Mouse (Mus musculus) mesoderm, embryonic 11.5 days (tissue): ENCODE measurements at regions not wholly inside any gene's neighbourhood (a gene's known extent, or its start where the extent isn't known, plus 50 kb on each side); places are given as distances from the start of the nearest gene placed in this dataset.
"Not testable (repeated sequence)": the region's sequence is repeated elsewhere in the genome, so short reads cannot be mapped to it uniquely, and the experiment has no call there.

Experiments
- DNase-seq: peaks from one replicate; pipeline ENCODE4 v3.0.0-alpha.2; 2012; ENCODE audit warnings: low read depth, low spot score

DNA sequence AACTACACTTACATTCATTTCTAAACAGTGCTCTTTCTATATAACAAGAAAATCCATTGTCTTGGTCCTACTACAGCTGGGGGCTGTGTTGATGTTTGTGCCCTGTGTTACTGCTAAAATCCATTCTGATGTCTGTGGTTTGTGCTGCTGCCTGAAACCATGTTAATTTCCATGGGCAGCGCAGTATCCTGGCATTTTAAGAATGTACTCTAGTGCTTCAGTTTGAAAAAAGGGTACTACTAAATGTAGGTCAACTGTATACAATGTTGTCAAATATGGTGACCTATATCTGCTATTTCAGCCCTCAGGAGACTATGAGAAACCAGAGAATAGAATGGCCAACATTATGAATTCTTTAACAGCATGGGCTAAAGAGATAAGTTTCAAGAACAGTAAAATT lies 1052.2 kb downstream of the Hace1 start:
- no peak for DNase-seq

DNA sequence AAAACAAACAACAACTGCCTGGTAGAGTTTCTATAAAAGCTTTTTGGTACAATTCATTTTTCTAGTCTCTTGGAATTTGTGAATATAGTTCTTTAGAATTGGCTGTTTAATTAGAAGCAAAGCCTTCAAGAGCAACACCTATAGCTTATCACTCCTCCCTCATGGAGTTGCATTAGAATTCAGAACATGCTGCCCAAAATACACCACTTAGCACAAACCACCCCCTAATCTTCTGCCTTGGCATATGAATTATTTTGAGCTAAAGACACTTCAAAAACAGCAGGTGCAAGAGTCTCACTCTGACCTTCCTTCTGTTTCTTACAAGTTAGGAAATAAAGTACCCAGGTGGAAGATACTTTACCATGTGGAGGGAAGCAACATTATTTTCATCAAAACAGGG lies 1085.4 kb downstream of the Hace1 start:
- no peak for DNase-seq

DNA sequence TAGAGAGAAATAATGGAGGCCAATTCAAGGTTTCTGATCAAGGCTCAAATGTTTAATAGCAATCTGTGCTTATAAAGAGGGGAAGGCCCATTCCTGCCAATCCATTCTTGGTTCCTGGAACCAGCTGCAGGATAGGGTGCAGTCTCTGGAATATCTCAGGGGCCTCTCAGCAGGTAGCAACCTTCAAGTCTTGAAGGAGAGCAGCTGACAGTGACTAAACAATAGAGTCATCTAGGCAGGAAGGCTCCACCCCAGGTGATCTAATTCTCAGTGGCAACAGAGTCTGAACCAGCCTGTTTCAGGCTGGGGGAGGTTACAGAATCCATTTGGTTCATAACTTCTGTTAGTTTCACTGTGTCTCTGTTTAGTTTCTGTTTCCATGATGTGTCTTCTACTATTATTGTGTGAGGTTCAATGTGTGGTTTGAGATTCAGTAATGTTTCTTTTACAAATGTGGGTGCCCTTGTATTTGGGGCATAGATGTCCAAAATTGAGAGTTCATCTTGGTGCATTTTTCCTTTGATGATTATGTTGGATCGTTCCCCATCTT lies 1112.3 kb downstream of the Hace1 start:
- not testable (repeated sequence) for DNase-seq

DNA sequence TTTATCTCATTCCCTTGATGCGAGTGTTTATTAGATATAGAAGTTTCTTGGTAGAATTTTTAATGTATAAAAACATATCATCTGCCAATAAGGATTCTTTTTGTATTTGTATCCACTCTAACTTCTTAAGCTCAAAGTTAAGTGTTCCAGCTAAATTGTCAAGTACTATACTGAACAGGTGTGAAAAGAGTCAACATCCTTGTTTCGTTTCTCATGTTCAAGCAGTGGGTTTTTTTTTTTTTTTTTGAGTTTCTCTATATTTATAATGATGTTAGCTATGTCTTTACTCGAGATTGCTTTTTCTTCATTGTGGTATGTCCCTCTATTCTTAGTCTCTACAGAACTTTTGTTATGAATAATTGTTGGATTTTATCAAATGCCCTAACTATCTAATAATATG lies 1115.0 kb downstream of the Hace1 start:
- DNase-seq, result no peak

DNA sequence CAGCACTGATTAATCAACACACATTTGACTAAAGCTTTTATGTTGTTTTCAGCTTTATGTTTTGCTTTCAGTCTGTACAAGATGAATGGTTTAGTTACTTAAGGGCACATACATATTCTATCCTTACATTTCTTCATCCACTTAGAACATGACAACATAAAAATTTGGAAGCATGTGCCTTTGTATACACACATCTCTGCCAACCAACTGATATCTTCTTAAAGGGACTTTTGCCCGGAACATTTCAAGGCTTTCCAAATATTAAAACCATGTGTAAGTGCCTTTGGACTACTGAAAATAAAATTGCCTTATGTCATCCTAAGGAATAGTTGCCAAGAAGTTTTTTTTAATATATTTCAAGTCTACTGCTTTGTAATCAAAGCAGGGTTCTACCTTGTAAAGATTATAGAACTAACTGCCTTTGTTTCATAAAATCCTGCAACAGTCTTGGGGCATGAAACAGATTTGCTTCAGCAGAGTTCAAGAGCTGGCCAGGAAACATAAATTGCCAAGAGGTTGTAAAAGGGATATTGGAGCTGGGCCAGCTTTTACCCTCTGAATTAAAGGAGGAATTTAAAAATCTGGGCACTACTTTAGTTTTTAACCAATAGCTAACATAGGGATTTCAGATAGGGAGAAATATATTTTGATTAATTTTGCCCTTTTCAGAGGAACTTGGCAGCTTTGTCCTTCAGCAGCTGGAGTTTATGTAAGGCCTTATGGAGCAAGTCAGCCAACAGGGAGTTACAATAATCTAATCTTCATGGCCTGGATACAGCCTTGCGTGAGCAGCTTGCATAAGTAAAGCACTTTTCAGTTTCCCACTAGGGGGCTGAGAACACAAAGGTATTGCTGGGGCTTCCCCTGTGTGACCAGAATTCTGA lies 1120.0 kb downstream of the Hace1 start:
- peak; percentile 56 for DNase-seq

DNA sequence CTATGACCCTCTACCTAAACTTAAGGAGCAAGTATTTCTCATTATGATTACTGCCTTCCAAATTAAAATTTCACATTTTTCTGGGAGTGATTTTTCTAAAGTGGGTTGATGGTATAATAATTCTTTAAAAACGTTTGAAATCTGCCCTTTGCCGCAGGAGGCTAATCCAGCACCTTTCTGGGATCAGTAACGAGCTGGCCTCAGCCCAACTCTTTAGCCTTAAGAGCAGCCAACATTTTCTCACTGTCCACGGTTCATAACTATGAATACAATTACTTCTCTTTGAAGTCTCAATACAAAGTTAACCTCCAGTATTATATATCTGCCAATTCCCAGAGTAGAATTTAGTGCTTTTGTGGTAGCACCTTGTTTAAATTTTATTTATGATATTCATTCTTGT lies 1123.6 kb downstream of the Hace1 start:
- no peak for DNase-seq

DNA sequence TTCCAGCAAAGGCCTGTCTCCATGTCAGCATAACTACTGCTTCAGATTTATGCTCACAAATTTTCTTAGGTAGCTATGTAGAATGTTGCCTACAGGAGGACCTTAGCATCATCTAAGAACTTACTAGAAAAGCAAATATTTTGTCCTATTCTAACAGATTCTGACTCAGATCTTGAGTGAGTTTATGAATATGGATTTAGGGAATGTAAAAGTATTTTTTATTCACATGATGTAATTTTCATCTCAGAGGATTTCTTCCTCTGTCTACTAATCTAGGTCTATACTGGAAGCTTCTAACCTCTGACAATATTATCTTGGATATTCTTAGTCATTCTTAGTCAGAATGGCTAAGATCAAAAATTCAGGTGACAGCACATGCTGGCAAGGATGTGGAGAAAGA lies 1130.4 kb downstream of the Hace1 start:
- not testable (repeated sequence) for DNase-seq

DNA sequence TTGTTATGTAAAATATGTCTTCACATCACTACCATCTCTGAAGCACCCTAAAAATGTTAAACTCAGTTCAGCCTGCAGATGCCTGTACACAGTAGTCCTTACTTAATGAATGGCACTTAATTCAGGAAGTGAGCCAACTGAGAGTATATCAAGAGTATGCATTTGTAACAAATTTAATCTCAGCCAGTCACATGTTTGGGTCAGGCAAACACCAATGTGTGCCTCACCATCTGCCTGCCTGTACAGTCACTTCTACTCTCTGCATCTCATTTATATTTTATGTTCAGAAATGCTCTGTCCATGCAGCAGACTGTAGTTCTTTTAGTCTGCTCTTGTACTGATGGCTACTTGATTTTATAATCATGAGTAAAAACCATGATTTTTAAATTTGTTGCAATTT lies 1135.1 kb downstream of the Hace1 start:
- no peak for DNase-seq

DNA sequence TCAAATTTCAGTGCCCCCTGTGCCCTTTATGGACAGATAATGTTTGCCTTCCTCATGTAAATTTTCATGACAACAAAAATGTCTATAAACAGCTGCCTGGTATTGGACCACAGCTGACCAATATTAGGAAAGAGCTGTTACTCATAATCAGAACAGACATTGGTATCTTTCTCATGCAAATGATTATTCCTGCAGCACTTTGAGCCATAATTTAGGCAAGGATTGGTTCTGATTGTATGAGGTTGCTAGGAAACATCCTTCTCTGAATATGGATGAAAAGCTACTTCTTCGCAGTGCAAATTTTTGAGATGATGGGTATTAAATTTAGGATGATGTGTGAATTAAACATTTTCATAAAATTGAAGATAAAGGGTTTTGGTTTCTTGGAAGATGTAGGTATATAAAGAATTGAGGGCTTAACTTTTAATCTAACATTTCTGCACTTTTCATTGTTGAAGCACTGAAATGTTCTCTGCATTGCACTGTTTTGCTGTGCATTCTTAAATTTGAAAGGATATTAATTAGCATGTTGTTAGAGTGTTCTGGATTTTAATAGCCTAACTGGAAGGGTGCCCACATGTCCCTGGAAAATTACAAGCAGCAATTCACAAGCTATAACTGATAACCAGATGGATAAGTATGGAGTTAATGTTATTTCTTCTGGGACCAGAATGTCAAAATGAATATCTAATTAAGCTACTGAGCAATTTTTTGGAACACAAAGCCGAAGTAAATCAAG lies 1140.9 kb downstream of the Hace1 start:
- no peak for DNase-seq

DNA sequence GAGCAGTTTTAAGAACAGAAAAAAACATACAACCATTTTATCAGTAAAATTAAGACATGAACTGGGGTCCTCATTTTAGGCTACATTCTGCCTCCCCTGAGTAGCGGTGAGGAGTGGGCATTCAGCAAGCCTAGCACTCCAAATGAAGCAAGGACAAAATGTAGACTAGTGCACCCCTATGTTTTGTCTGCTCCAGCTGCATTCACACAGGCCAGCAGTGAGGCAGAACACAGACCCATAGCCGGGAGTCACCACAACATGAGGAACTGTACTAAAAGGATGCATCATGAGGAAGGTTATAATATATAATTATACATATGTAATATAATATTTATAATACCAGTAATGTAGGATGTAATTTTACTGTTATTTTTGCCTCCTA lies 1141.5 kb downstream of the Hace1 start:
- no peak for DNase-seq

DNA sequence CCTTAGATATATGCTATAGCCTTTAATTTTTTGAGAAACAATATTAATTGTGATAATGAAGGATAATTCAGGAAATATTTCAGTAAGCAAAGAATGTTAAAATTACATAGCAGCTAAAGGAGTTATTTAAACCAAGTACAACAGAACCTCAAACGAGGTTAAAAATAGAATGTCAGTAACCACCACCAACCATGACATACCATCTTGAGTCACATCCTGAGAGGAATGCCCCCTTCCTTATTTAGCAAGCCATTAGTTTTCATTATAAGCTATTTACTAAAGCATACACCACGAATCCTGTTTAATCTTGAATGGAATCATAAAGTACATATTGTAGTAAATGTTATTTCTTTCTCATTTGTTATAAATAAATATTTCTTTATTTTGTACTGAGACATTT lies 1146.0 kb downstream of the Hace1 start:
- DNase-seq, result no peak

DNA sequence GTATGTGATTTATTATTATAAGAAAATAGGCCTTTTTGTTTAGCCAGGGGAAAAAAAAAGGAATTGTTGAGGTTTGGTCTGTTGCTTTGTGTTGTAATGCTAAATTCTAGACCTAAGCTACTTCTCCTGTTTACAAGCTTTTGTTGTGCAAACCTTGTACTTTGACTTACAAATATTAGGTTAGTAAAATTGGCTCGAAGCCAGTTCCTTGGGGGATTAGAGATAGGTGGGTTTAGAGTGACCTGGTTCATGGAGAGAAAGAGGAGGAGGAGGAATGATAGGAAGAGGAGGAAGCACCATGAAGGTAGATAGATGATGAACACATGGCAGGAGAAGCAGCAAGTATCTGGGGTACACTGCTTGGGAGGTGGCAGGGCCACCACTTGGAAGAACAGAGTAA lies 1153.0 kb downstream of the Hace1 start:
- no peak for DNase-seq

DNA sequence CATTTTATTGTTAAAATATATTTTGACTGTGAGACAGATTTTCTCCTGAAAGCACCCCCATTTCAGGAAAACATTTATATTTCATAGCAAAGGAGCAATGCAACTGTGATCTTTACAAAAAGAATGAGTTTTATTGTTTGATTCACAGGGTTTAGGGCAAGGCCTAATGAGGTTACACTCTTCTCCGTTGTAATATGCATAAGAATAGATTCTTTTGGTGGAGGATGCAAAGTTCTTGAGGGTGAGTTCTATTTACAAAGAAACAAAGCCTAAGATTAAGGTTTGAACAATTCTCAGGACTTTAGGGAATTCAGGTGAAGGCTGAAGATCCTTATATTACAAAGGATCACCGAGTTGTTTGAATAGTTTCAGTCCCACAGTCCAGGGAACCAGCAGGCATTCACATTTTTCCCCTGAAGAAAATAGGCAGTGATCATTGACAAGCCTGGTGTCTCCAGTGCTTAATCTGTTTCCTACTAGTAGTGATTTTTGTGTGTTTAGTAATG lies 1156.2 kb downstream of the Hace1 start:
- DNase-seq, result no peak

DNA sequence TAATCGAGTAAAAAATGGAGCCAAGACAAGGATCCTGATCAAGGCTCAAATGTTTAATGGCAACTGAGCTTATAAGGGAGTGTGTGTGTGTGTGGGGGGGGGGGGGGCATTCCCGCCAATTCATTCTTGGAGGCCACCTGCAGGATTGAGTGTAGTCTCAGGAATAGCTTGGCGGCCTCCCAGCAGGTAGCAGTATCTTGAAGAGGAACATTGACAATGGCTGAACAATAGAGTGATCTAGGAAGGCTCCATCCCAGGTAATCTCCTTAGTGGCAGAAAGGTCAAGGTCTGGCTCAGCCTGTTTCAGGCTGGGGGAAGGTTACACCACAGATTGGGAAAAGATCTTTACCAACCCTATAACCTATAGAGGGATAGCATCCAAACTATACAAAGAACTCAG lies 1163.5 kb downstream of the Hace1 start:
- DNase-seq, result no peak

DNA sequence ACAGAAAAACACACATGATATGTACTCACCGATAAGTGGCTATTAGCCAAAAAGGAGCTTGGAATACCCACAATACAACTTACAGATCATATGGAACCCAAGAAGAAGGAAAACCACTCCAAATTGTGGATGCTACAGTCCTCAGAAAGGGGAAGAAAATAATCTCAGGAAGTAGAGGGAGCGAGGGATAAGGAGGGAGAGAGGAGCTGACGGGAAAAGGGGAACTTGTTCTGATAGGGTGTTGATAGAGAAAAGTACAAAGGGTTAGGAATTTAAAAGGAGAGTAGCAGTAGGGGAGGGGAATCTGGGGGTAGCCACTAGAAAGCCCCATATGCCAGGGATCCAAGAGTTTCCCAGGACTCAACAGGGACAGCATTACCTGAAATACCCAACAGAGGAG lies 1164.5 kb downstream of the Hace1 start:
- DNase-seq, result no peak

DNA sequence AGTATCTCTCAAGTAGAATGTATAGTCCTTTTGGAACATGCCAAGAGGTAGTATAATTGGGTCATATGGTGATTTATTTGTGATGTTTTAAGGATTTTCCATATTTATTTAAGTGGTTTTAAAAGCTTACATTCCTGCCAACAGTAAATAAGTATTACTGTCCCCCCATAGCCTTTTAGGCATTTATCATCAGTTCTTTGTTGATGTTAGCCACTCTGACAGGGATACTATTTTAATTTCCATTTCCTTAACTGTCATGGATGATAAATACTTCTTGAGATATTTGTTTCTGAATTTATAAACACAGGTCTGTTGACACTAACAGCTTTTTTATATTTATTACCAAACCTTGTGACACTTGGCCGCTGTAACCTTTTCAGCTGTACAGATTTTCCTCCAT lies 1183.3 kb downstream of the Hace1 start:
- peak; percentile 11 for DNase-seq

DNA sequence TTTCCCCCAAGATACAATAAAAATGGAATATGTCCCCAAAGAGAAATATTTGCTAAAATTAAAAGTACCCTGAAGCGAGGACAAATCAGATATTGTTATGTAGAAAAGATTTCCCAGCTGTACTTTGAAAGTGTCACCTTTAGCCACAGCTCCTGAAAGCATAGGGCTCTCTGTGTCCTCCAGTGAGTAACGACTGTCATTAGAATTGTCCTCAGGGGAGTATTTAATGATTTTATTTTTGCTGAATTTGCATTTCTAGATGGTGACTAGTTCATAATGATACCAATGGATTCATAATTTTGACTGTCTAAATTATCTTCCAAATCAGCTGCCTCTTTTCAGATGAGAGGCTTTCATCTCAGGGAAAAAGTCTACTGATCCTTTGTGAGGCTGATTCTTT lies 1201.1 kb downstream of the Hace1 start:
- no peak for DNase-seq

DNA sequence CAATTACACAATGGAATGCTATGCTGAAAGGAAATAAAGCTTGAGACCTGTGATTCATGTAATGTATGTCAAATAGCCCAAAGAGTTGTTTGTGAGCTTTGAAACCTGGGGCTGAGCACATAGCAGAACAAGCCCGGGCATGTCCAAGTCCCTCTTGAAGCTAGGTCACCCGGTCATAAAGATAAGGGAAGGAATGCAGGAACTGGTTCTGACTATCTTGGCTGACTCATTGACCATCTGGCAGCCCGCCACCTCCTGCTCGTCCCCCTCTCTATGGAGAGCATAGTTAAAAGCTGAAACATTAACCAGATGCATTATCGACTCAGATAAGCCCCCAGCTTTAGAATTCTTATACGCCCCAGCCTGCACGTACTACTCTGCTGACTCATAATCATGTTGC lies 1208.1 kb downstream of the Hace1 start:
- DNase-seq, result not testable (repeated sequence)

DNA sequence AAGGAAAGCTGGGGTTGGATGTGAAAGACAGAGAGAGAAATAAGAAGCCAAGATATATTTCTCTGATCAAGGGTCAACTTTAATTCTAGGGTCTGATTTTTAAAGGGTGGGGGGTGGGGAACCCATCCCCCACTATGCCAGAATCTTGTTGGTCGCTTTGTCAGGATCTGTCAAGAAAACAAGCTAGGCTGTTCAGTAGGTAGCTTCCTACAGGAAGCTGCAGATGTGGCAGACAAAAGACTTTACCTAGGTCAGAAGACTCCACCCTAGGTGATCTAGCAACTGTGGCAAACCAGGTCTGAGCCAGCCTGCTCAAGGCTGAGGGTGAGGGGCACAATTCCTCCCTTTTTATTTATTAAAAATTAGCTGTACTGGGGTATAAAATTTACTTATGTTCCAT lies 1236.6 kb downstream of the Hace1 start:
- DNase-seq, result no peak

DNA sequence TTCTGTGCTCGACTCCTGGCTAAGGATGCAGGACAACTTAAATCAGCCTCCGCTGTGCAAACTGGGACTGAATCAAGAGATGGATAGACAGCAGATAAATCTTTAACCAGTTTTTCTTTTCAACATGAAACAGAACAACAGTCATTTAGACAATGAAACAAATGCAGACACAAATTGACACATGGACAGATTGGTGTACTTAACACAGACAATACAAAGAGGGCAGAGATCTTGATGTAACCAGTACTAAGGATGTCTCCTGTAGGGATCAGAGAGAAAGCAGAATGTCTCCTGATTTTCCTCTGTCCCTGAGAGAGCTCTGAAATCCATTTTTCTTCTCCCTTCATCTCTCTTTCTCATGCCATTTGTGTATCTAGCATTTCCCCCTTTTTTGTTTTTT lies 1241.5 kb downstream of the Hace1 start:
- no peak for DNase-seq

DNA sequence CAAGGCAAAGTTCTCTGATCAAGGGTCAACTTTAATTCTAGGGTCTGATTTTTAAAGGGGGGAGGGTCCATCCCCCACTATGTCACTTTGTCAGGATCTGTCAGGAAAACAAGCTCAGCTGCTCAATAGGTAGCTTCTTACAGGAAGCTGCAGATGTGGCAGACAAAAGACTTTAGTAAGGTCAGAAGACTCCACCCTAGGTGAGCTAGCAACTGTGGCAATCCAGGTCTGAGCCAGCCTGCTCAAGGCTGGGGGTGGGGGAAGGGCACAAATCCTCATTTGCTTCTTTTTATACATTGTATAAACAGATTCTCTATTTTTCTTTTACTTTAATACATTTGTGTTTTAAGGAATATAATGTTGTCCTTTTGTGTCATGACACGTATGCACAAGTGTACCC lies 1242.3 kb downstream of the Hace1 start:
- DNase-seq, result no peak

DNA sequence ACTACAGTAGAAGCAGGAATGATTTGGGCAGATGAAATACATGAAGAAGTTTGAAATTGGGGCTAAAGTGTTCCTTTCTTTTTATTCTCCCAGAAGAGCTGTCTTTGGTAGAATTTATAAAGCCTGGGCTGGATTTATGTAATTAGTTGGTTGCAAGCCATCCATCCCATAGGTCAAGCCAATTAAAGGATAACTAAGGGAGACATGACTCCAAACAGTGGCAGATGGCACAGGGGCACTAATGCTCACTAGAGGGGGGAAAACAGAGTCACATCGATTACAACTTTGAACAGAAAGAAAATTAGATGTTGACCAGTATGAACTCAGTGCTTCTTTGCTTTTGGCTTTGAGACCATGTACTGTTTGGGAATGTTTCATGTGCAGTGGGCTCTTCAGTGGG lies 1246.2 kb downstream of the Hace1 start:
- DNase-seq, result no peak

DNA sequence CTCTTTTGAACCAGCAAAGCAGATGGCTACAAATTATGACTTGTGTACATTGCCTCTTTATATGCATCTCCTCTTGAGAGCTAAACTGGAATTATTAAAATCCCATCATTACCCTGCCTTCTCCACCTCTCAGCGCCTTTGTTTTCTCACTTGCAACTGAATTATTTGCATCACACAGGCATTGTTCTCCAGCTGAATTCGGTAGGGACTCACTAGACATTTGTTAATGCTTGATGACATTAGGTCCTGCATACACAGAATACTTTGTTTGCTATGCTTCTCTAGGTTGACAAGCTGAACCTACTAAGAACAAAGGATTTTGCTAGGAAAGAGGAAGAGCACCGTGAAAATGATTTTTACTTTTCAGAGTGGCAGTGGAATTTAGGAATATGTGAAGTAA lies 1248.4 kb downstream of the Hace1 start:
- no peak for DNase-seq
